15 mouse cellular contexts compared by ENCODE assay signal in genomic region chr15:4653706-4654105, GRCm38 (mm10).
"Had no signal": no experiment of that assay in that cellular context is flagged by ENCODE, and none has a peak within 500 bp of the region (broad histone marks: within the 10 kb centered on the region; RNA-seq: fewer than 3 reads in every experiment).

No protein-coding gene starts in this region.

- H3K27me3 ChIP-seq: kidney, embryonic 15.5 days; limb, embryonic 13.5 days; neural tube, embryonic 15.5 days had no signal

- H3K4me1 ChIP-seq: kidney, embryonic 15.5 days; limb, embryonic 13.5 days; midbrain, embryonic 10.5 days; neural tube, embryonic 15.5 days had no signal

- H3K4me3 ChIP-seq: kidney, embryonic 15.5 days; layer of hippocampus, adult 2 months; limb, embryonic 13.5 days; midbrain, embryonic 10.5 days; myocyte; neural tube, embryonic 15.5 days had no signal

- H3K36me3 ChIP-seq: kidney, embryonic 15.5 days; limb, embryonic 13.5 days; midbrain, embryonic 10.5 days; neural tube, embryonic 15.5 days had no signal

- DNase-seq: kidney, postnatal 4 days; left cerebral cortex, postnatal 4 days; lung, embryonic 14.5 days; lung, postnatal 10 days; lung, postnatal 4 days; midbrain, embryonic 14.5 days; right cerebral cortex, adult 18-20 months; right cerebral cortex, postnatal 25 days; thymus, postnatal 36 days had no signal

- H3K27ac ChIP-seq: kidney, embryonic 15.5 days; layer of hippocampus, adult 2 months; limb, embryonic 13.5 days; midbrain, embryonic 10.5 days; neural tube, embryonic 15.5 days had no signal

- H3K9me3 ChIP-seq: kidney, embryonic 15.5 days; limb, embryonic 13.5 days; midbrain, embryonic 10.5 days; neural tube, embryonic 15.5 days had no signal
